Mouse (Mus musculus): ENCODE measurements around the gene Izumo1. TPM values are rescaled to one million over a fixed set of nuclear protein-coding genes. Genes with fewer than 3 reads are reported as not detected.
"Not testable (repeated sequence)": the region's sequence is repeated elsewhere in the genome, so short reads cannot be mapped to it uniquely, and the experiment has no call there.

The Izumo1 gene
- polyA plus RNA-seq, 2 experiments: 0.43 TPM; not detected in 1

- Histone ChIP-seq H3K9me3 (ENCODE audit: control insufficient read depth, low read length) (no peaks in the 10 kb centered on the region), H3K4me3 (replicated peaks; ENCODE audit: low read length) (no peak overlapping the region), H3K27me3 (ENCODE audit: control insufficient read depth, insufficient read depth, low read length) (no peaks in the 10 kb centered on the region), H3K27ac (replicated peaks; ENCODE audit: low read depth, low read length) (no peak overlapping the region), H3K36me3 (ENCODE audit: control insufficient read depth, insufficient read depth, low read length) (no peaks in the 10 kb centered on the region), H3K4me1 (ENCODE audit: control insufficient read depth, insufficient read depth, low read length) (peaks cover 18% of the 10 kb centered on the region), H3K4me2 (replicated peaks; ENCODE audit: low read depth, low read length, severe bottlenecking) (no peak overlapping the region), H3K9ac (ENCODE audit: low read depth, low read length, severe bottlenecking) (no peak overlapping the region)
- ATAC-seq (ENCODE audit: low FRiP score, low read depth) (no peak), DNase-seq (ENCODE audit: low spot score) (no peak)
- WGBS: 82% methylated on average over 4 of the region's 4 CpGs
- no peak for TF ChIP-seq POLR2A (IDR thresholded peaks at IDR 0.05; ENCODE audit: borderline replicate concordance, extremely low read depth, insufficient read depth, insufficient read length)
Observed at GRCm38 (mm10) chr7:45646671-45647070, 25.1 kb downstream of the Izumo1 start.

- H3K4me2 ChIP-seq (replicated peaks; ENCODE audit: low read depth, low read length, severe bottlenecking): no peak overlapping the region
- 0 out of 2 replicates have a peak, but pooled peaks cover 4% of the 10 kb centered on the region for H3K4me1 ChIP-seq (ENCODE audit: control insufficient read depth, insufficient read depth, low read length)
- H3K9me3 ChIP-seq (ENCODE audit: control insufficient read depth, low read length): no peaks in the 10 kb centered on the region
- DNase-seq (ENCODE audit: low spot score) (no peak), ATAC-seq (ENCODE audit: low FRiP score, low read depth) (no peak)
- H3K9ac ChIP-seq (ENCODE audit: low read depth, low read length, severe bottlenecking): no peak overlapping the region
- TF ChIP-seq POLR2A (IDR thresholded peaks at IDR 0.05; ENCODE audit: borderline replicate concordance, extremely low read depth, insufficient read depth, insufficient read length): no peak
- H3K27ac ChIP-seq (replicated peaks; ENCODE audit: low read depth, low read length): no peak overlapping the region
- no peaks in the 10 kb centered on the region for H3K36me3 ChIP-seq (ENCODE audit: control insufficient read depth, insufficient read depth, low read length)
- no peaks in the 10 kb centered on the region for H3K27me3 ChIP-seq (ENCODE audit: control insufficient read depth, insufficient read depth, low read length)
- WGBS: 76% methylated on average over 8 of the region's 8 CpGs
- no peak overlapping the region for H3K4me3 ChIP-seq (replicated peaks; ENCODE audit: low read length)
Observed at GRCm38 (mm10) chr7:45649351-45649750, 27.7 kb downstream of the Izumo1 start.

- not testable (repeated sequence) for H3K9ac ChIP-seq (ENCODE audit: low read depth, low read length, severe bottlenecking); H3K4me3 ChIP-seq (replicated peaks; ENCODE audit: low read length); H3K4me2 ChIP-seq (replicated peaks; ENCODE audit: low read depth, low read length, severe bottlenecking); H3K27ac ChIP-seq (replicated peaks; ENCODE audit: low read depth, low read length); ATAC-seq (ENCODE audit: low FRiP score, low read depth); H3K27me3 ChIP-seq (ENCODE audit: control insufficient read depth, insufficient read depth, low read length); H3K36me3 ChIP-seq (ENCODE audit: control insufficient read depth, insufficient read depth, low read length); H3K4me1 ChIP-seq (ENCODE audit: control insufficient read depth, insufficient read depth, low read length); DNase-seq (ENCODE audit: low spot score); H3K9me3 ChIP-seq (ENCODE audit: control insufficient read depth, low read length)
- 93% methylated on average over 18 of the region's 20 CpGs for WGBS
Observed at GRCm38 (mm10) chr7:45650484-45650883, 28.9 kb downstream of the Izumo1 start.

DNA sequence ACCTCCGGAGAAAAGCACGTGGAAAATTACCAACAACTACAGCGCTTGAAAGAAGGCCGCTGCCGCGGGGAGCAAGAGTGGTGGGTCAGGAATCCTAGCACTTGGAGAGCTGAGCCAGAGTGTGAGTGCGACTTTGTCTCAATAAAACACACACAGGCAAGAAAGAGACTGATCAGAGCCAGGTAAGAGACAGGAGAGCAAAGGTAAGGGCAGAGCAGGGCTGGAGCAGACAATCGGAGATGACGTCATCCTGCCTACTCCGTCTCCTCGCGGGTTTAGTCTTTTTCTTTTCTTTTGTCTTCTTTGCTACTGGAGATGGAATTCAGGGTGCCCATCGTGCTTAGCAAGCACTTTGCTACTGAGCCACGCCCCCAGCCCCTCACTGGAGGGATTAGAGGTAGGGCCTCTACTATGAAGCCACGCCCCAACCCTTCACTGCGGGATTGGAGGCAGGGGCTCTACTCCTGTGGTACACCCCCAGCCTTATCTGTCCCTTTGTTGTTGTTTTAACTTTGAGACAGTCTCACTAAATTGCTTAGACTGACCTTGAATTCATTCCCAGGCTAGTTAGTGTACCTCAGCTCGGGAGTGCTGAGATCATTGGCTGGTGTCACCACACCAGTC is 32.9 kb downstream of the Izumo1 start:
- no peak overlapping the region for H3K27ac ChIP-seq (replicated peaks; ENCODE audit: low read depth, low read length)
- no peaks in the 10 kb centered on the region for H3K36me3 ChIP-seq (ENCODE audit: control insufficient read depth, insufficient read depth, low read length)
- no peak for TF ChIP-seq POLR2A (IDR thresholded peaks at IDR 0.05; ENCODE audit: borderline replicate concordance, extremely low read depth, insufficient read depth, insufficient read length)
- ATAC-seq (ENCODE audit: low FRiP score, low read depth) (peak; percentile 23; the same call in 1 of the 2 replicates), DNase-seq (ENCODE audit: low spot score) (peak; percentile 19)
- H3K4me1 ChIP-seq (ENCODE audit: control insufficient read depth, insufficient read depth, low read length): no peaks in the 10 kb centered on the region
- H3K4me3 ChIP-seq (replicated peaks; ENCODE audit: low read length): no peak overlapping the region
- no peaks in the 10 kb centered on the region for H3K9me3 ChIP-seq (ENCODE audit: control insufficient read depth, low read length)
- no peak overlapping the region; the same call in 1 of the 2 replicates for H3K4me2 ChIP-seq (replicated peaks; ENCODE audit: low read depth, low read length, severe bottlenecking)
- H3K9ac ChIP-seq (ENCODE audit: low read depth, low read length, severe bottlenecking): no peak overlapping the region
- no peaks in the 10 kb centered on the region for H3K27me3 ChIP-seq (ENCODE audit: control insufficient read depth, insufficient read depth, low read length)
- 36% methylated on average over 17 of the region's 17 CpGs for WGBS

- DNase-seq (ENCODE audit: low spot score) (no peak), ATAC-seq (ENCODE audit: low FRiP score, low read depth) (no peak)
- Histone ChIP-seq H3K4me2 (replicated peaks; ENCODE audit: low read depth, low read length, severe bottlenecking) (no peak overlapping the region), H3K36me3 (ENCODE audit: control insufficient read depth, insufficient read depth, low read length) (no peaks in the 10 kb centered on the region), H3K27ac (replicated peaks; ENCODE audit: low read depth, low read length) (no peak overlapping the region), H3K9ac (ENCODE audit: low read depth, low read length, severe bottlenecking) (no peak overlapping the region), H3K27me3 (ENCODE audit: control insufficient read depth, insufficient read depth, low read length) (no peaks in the 10 kb centered on the region), H3K9me3 (ENCODE audit: control insufficient read depth, low read length) (no peaks in the 10 kb centered on the region), H3K4me3 (replicated peaks; ENCODE audit: low read length) (no peak overlapping the region), H3K4me1 (ENCODE audit: control insufficient read depth, insufficient read depth, low read length) (no peaks in the 10 kb centered on the region)
- TF ChIP-seq POLR2A (IDR thresholded peaks at IDR 0.05; ENCODE audit: borderline replicate concordance, extremely low read depth, insufficient read depth, insufficient read length): no peak
- 76% methylated on average over 11 of the region's 11 CpGs for WGBS
Observed at GRCm38 (mm10) chr7:45660746-45661478, 39.3 kb downstream of the Izumo1 start.

DNA sequence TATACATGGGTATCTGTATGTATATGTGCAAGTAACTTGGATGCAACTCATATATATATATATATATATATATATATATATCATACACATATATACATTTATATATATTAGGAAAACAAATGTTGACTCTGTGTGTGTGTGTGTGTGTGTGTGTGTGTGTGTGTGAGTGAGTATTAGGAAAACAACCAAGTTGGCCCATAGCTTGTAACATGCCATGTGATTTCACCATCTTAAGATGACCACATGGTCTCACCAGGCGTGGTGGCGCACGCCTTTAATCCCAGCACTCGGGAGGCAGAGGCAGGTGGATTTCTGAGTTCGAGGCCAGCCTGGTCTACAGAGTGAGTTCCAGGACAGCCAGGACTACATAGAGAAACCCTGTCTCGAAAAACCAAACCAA is 40.1 kb downstream of the Izumo1 start:
- not testable (repeated sequence) for ATAC-seq (ENCODE audit: low FRiP score, low read depth); H3K27me3 ChIP-seq (ENCODE audit: control insufficient read depth, insufficient read depth, low read length); H3K4me1 ChIP-seq (ENCODE audit: control insufficient read depth, insufficient read depth, low read length); H3K27ac ChIP-seq (replicated peaks; ENCODE audit: low read depth, low read length); H3K9me3 ChIP-seq (ENCODE audit: control insufficient read depth, low read length); H3K9ac ChIP-seq (ENCODE audit: low read depth, low read length, severe bottlenecking); H3K36me3 ChIP-seq (ENCODE audit: control insufficient read depth, insufficient read depth, low read length); DNase-seq (ENCODE audit: low spot score); H3K4me3 ChIP-seq (replicated peaks; ENCODE audit: low read length); H3K4me2 ChIP-seq (replicated peaks; ENCODE audit: low read depth, low read length, severe bottlenecking)
- WGBS: 87% methylated on average over 5 of the region's 6 CpGs

All from limb, embryonic 14.5 days (tissue).